Mouse (Mus musculus) common myeloid progenitor, adult 5-6 weeks (primary cell): ENCODE data around the gene Igfbpl1. TPM values are rescaled to one million over a fixed set of nuclear protein-coding genes. Genes with fewer than 3 reads are reported as not detected.

Source experiments
- ATAC-seq: replicated peaks from 2 replicates; pipeline ENCODE4 v1.8.0; 2016; ENCODE audit warnings: low read depth, mild to moderate bottlenecking, moderate TSS enrichment, inconsistent platforms; ENCODE audit not compliant: poor library complexity, severe bottlenecking
- total RNA-seq: library from RNA; stranded (forward); fragments of 200-1000, 187-1606 nt; gene quantifications from 2 replicates; pipeline ENCODE4 v1.2.3, GENCODE M21; 2017

The Igfbpl1 gene
- total RNA-seq, 1 experiment from 2014 or later: not detected

DNA sequence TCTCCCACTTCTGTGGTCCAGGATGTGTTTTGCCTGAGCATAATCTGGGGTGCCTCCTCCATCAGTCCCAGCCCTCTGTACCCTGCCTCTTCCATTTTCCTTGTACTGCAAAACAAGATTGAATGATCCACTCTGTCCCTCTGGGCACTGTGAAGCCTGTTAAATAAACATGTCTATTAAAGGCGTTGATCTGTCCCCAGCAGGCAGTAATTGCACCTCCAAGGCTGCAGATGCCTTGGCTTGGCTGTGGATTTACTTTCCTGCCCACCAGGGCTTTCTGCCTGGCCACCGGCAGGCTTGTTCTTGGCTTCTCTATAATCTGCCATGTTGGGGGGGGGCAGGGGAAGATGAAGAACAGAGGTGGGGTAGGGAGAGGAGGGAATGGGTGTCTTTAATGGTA lies 40.8 kb downstream of the Igfbpl1 start:
- ATAC-seq: no peak

DNA sequence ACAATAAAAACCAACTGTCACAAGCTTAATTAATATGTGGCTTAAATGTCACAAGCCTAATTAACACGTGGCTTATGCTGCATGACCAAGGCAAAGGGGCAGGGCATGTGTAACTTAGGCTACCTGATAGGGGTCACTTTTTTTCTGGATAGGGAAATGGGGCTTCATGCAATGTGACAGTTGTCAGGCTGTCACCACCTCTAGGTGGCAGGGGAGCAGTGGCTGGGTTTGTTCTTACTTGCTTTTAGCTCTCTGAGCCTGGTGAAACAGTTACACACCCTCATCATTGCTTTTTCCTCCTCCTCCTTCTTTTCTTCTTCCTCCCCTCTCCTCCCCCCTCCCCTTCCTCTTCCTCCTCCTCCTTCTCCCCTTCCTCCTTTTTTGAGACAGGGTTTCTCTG lies 43.1 kb downstream of the Igfbpl1 start:
- ATAC-seq: no peak

DNA sequence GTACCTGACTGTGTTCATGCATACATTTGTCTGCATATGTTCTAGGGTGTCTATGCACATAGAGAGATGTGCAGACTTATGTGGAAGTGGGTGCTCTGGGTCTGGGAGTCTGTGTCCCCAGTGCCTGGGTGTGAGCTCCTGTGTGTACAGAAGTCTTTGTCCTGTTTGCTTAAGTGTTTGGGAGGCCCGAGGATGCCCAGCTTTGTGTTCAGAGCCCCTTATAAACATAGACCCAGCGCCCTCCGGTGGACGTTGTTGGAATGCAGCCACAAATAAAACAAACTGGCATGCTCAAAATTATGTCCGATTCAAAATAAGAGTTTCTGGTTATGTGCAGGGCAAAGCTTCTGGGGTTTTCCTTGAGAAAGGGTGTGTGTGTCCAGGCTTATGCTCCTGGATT lies 55.1 kb downstream of the Igfbpl1 start:
- ATAC-seq: peak; percentile 58; the same call in 1 of the 2 replicates

DNA sequence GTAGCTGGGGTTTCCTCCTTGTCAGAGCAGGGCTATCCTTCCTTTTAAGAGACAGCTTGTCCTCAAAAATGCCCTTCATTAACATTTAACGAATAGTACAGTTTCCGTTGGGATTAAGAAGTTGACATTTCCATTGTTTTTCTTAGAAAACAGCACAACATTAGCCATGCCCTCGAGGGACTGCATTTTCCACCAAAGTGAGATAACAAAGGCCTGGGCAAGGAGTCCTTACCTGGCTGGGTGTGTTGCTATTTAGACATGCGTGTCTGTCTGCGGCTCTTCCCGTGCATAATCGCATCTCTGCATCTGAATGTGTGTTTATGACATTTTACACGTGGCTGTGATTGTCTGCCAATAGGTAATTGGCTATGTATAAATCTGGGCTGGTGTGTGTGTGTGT lies 55.5 kb downstream of the Igfbpl1 start:
- no peak for ATAC-seq

DNA sequence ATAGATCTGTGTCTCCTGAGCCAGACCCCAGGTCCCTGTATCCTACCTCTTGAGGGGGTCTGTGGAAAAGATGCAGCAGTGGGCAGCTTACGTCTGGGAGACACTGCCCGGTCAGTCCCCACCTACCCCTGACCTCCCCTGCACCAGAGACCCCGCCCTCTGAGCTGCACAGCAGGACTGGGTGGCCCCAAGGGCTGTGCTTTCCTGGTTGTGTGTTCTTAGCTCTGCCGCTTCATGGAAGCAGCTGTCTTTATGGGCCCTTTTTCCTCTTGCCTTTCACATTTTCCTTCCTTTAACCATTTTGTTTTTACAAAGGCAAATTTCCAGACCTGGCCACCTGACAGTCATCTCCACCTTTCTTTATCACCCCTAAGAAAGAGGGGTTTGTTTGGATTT lies 56.1 kb downstream of the Igfbpl1 start:
- no peak for ATAC-seq

DNA sequence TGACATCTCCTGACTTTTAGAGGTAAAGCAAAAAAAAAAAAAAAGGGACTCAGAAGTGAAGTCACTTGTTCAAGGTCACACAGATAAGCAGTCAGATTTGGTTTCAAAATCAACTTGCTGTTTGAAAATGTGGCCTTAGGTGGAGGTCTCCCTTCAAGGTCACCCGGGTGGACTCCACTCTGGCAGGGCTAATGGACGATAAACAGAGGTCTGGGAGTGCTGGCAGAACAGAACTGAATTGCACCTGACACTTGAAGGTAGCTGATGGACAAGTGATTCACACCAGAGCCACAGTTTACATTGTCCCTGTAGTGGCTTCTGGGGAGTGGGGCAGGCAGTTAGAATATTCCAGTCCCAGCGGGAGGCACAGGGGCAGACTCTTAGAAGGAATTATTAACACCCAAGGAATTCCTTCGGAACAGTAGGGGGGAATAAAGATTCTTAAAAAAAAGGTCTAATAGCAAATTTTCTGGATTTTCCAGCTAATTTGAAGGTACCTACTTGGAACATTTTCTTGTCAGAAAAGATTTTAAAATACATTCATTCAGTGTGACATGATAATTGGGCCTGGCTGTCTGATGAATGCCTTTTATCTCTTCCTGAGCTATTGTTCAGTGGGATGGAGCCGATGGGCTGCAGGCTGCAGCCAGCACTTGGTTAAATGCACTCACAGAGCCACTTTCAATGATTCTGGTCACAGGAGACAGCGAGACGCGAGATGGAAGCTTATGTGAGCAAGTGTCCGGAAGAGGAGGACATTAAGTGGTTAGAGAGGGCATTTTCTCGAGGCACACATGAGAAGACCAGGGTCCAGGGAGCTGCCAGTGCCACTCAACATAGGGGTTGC lies 56.7 kb downstream of the Igfbpl1 start:
- no peak for ATAC-seq

DNA sequence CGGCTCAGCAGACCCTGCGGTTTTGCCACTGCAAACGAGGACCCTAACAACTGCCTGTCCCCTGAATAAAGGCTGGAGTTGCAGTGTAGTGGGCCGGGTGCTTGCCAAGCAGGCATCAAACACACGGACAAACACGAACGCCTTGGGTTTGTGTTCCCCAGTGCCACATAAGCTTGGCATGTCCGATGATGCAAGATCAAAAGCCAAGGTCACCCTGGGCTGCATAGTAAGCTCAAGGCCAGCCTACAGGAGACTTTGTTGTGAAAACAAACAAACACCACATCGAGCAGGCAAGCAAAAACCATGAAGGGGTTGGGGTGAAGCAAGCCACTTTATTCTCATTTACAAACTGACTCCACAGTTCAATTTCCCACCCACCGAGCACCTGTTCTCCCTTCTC lies 57.6 kb downstream of the Igfbpl1 start:
- no peak for ATAC-seq

DNA sequence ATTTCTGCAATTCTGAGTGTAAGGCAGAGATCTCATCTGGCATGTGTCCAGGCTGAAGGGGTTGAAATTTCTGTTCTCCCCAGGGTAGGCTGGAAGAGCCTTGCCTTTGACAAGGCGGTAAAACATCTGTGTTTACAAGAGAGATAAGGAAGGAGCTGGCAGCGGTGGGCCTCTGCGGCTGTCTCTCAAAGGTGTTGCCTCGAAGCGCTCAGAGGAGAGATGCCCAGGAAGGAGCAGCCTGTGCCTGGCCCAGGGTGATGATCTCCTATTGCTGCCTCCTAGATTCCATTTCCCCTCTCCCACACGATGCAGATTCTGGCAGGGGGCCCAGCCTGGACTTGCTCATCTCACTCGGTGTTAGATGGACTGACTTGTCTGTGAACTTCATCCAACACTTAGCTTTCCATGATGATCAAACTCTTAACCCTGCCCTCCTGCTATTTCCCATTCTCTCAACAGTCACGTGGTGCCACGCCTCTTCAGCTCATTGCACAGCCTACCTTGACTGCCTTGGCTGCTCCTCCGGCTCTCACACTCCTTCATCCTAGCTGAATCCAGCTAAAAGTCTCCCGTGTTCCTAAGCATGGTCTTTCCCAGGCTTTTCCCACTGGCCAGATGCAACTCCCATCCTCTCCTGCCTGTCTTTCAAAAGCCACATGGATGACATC lies 58.7 kb downstream of the Igfbpl1 start:
- ATAC-seq: no peak

DNA sequence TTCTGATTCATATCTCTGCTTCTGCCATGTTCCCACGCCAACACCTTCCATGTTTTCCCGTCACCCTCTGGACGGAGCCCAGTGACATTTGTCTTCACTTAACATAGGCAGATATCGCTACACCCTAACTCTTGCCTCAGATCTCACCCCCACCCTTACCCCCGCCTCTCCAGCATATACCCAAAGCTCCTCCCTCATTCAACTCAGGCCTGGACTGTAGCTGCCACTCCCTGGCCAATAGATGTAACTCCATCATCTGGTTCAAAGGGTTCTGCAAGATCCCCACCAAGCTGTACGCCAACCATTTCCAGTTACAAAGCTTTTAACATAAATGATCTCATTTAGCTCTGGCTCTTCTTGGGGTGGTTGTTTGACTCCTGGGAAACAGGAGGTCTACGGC lies 59.9 kb downstream of the Igfbpl1 start:
- ATAC-seq: no peak

DNA sequence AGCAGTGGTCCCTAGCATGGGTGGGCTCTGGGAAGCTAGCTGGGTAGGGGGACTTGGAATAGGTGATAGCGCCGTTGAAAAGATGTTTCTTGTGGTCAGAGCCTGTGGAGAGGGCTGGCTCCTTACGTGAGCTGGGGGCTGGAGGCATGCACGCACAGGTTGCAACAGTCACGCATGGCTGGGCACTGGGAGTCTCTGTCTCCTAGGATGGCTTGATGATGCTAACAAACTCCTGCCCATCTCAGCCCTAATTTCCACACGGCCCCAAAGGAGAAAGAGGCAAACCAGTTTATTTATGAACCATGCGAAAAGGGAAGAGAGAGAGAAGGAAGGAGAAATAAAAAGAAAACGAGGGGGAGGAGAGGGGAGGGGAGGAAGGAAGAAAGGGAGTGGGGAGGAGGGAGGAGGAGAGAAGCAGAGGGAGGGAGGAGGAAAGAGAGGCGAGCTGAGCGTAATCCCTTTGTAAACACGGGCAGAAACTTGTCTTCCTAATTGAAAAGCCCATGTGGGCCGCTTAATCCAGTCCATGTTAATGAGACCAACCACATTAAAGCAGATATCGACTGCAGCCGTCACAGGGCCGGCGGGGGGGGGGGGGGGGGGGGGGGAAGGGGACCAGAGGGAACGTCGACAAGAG lies 61.0 kb downstream of the Igfbpl1 start:
- peak; percentile 40; the same call in 1 of the 2 replicates for ATAC-seq

DNA sequence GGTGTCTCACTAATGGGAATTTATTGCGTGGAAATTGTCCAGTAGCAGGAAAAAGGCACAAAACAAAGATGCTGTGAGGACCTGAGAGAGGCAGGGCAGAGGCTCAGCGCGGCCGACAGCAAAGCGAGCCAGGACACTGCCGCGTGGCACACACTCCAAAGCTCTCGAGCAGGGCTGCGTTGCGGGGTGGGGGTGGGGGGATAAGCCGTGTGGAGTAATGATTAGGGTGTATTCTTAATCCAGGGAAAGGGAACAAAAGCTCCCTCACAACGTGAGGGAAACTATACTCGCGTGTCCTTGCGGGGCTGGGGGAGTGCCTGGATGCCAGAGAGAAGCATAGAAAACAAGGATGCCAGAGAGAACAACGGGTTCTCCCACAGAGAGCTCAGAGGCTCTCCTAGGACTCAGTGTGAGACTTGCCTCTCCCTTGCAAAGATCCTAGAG lies 61.6 kb downstream of the Igfbpl1 start:
- ATAC-seq: no peak

DNA sequence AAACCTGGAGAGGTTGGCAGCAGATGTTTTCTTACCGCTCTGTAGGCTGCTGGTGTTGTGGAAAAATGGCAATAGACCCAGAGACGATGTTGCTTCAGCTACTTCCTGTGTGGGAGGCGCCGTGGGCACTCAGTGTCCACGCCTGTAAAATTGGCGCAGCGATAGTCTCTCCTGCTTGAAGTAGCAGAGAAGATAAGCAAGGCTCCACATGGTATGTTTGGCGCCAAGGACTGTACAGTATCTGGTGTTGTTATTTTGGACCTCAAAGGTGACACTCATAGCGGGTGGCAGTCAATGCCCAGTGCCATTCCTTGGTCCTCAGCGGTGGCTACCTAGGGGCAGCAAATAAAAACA lies 62.6 kb downstream of the Igfbpl1 start:
- ATAC-seq: peak; percentile 52

DNA sequence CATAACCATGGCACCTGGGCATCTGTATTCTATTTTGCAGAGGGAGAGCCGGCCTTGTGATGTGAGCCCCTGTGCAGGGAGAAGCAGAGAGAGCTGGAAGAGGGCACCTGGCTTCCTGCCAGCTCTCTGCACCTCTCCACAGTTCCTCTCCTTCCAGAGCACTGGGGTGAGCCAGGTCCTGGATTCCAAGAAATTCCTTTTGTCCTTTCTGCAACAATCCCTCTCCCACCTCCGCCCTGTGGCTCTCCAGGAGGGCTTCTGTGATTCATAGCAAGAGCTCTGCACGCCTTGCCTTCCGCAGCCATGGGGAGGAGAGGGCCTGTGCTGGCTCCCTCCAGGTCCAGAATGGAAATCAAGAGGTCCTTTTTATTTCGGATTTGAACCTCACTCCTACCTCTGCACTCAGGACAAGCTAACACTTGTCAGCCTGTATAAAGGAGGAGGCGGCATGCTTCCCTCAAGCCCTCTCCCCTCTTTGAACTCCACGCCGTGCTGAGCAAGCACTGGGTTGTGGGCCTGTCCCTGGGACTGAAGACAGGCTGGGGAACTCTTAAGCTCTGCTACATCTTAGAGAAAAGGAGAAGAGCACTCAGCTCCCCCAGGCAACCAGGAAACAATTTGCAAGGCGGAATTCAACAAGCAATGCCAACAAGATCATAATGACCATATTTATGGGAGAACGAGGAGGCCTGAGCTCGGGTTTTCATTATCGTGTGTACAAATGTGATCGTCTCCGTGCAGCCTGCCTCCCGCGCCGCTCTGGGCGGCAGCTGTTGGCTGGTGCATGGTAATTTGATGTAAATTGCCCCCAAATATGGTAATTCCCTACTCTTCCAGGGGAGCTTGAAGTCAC lies 63.2 kb downstream of the Igfbpl1 start:
- peak; percentile 10; the same call in 1 of the 2 replicates for ATAC-seq

DNA sequence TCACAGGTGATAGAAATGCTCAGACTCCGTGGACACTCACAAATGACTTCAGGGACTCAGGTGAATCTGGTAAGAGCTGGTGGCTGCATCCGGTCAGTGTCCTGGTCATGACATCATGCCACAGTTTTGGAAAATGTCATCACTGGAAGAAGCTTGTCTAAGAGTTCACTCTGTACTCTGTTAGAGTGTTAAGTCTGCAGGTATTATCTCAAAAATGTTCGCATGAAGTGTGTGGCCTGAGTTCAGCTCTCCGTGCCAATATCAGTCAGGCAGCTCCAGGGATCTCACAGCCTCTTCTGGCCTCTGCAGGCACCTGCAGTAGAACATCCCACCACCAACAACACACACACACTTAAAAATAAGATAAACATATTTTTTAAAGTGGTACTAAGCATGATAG lies 64.1 kb downstream of the Igfbpl1 start:
- no peak for ATAC-seq

Other genes with a start within 250 kb of the Igfbpl1 start
- gene Aldh1b1, start 27.9 kb downstream of the Igfbpl1 start, total RNA-seq: 17.6 and 21.7 TPM in 2 replicates
- gene Stra6l, start 21.7 kb upstream of the Igfbpl1 start, total RNA-seq: not detected in 2 replicates
- gene Ccdc180, start 63.4 kb upstream of the Igfbpl1 start, total RNA-seq: 0.05 and 0.87 TPM in 2 replicates
- 7.5 and 11.1 TPM in 2 replicates for gene Tdrd7, start 138.4 kb upstream of the Igfbpl1 start, total RNA-seq
- 0.37 and 2.3 TPM in 2 replicates for gene Tmod1, start 212.0 kb upstream of the Igfbpl1 start, total RNA-seq